Mouse (Mus musculus) left cerebral cortex, postnatal 10 days (tissue): Measurements from ENCODE around the gene Fbxl19. TPM values are rescaled to one million over a fixed set of nuclear protein-coding genes. Genes with fewer than 3 reads are reported as not detected.

Experiments used
- DNase-seq, 2 experiments: peaks; one replicate each; pipeline ENCODE4 v3.0.0; 2021 to 2022; ENCODE audit warnings: low spot score in 2 of 2, mixed read lengths in 1 of 2; ENCODE audit errors: extremely low spot score in 1 of 2
- intact Hi-C: fragments of 180-260 bp; cut with DNase I; formaldehyde crosslinking; loops from one replicate; pipeline ENCODE4 v1.15.1; 2025
- total RNA-seq, 2 experiments: library from RNA; stranded (reverse); gene quantifications; 2 replicates each; pipeline ENCODE4 v1.2.3; 2021

Gene Fbxl19
- total RNA-seq, 2 experiments from 2014 or later = 99.3 to 107 TPM

GRCm38 (mm10) chr7:127777474-127778266 lies 33.3 kb downstream of the Fbxl19 start:
- peak in 1 of 2 experiments; percentile 81 for DNase-seq
- intact Hi-C loops = no loop called here

DNA sequence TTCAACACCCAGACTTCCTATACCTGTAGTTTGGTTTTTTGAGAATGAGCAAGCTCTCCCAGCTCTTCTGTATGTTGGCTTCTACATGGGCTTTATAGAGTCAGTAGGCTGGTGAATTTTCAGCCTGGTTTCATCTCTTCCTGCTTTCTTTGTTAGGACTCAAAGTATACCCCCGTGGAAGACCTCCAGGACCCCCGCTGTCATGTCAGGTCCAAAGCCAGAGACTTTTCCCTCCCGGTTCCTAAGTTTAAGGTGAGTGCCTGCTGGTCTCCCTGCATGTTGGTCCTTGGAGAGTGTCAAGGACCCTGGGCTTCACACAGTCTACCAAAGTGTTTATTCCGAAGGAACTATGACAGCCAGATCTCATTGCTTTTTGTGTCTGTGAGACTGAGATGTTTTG lies 34.0 kb downstream of the Fbxl19 start:
- intact Hi-C loops = no loop called here
- no peak for DNase-seq

GRCm38 (mm10) chr7:127785308-127785707 lies 41.0 kb downstream of the Fbxl19 start, which contains the start of gene Gm49388:
TSS of gene Gm49388 (plus strand) at chr7:127785608.
- no peak for DNase-seq
- intact Hi-C loops = loop anchor here (10.0 kb wide), 2 partner anchors 189 to 261 kb away; no protein-coding TSS in a partner anchor

DNA sequence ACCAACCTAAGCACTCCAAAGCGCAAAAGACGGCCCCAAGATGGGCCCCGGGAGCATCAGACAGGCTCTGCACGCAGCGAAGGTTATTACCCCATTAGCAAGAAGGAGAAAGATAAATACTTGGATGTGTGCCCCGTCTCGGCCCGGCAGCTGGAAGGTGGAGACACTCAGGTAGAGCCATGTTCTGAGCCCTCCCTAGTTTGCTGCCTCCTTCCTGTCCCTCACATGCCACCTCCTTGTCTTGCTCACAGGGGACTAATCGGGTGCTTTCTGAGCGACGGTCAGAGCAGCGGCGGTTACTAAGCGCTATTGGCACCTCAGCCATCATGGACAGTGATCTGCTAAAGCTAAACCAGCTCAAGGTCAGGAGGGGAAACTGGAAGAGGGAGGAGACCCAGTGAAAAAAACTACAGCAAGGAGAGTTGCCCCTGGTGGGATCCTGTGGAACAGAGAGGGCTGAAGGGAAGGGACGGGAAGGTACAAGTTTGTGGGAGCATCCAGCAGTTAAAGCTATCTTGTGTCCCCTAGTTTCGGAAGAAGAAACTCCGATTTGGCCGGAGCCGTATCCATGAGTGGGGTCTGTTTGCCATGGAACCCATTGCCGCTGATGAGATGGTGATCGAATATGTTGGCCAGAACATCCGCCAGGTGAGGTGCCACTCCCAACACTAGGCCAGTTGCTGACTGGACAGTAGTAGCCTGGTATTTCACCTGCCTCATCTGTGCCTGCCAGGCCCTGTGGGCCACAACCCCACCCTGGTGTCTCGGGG lies 52.9 kb downstream of the Fbxl19 start:
- no peak for DNase-seq
- intact Hi-C loops = no loop called here

DNA sequence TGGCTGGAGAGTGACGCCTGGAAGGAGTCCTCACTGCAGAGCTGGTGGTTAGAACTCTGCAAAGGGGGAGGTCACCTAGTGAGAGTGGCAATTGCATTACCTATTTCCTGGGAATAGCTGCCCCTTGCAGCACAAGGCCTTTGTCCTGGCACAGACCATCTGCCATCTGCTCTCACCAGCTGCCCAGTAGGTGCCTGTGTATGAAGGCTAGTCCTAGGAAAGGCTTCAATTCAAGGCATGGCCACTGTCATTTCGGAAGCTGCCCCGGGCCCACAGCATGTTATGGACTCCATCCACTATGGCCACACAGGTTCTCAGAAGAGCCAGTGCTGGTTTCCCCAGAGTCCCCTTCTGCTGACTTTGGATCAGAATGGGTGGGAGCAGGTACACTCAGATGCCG lies 54.2 kb downstream of the Fbxl19 start:
- intact Hi-C loops = no loop called here
- DNase-seq = no peak

DNA sequence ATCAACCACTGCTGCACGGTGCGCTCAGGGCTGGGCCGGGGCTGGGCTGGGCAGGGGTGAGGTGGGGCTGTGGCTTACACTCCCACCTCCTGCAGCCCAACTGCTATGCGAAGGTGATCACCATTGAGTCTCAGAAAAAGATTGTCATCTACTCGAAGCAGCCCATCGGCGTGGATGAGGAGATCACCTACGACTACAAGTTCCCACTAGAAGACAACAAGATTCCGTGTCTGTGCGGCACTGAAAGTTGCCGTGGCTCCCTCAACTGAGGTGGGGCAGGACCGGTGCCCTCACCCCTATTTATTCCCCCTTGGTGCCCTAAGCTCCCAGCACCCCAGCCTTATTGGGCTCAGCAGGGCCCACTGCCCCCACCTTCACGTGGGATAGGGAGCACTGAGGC lies 54.9 kb downstream of the Fbxl19 start:
- intact Hi-C loops = no loop called here
- DNase-seq = no peak

DNA sequence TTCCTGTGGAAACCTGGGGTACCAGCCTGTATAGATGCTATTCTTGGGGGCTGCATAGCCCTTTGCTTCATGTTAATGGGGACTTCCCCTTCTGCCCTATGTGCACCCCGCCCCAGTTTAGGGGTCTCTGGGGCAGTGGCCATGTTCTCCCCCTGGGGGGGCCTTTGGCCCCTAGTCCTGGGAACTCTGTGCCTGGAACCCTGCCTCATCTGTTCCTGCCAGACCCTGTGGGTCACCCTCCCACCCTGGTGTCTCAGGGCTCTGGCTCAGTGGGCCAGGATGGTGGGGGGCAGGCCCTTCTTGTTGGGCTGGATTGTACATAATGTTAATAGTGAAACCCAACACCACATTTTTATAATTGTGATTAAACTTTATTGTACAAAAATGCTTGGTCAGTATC lies 55.4 kb downstream of the Fbxl19 start:
- intact Hi-C loops = no loop called here
- peak in 1 of 2 experiments; percentile 35 for DNase-seq

GRCm38 (mm10) chr7:127800435-127801009 lies 56.2 kb downstream of the Fbxl19 start, which contains the start of gene Hsd3b7:
TSS of gene Hsd3b7 (plus strand) at chr7:127800604.
- intact Hi-C loops = no loop called here
- DNase-seq = peak; percentile 83 to 95

GRCm38 (mm10) chr7:127801010-127801621 lies 56.8 kb downstream of the Fbxl19 start:
- intact Hi-C loops = no loop called here
- peak in 1 of 2 experiments; percentile 36 for DNase-seq

GRCm38 (mm10) chr7:127802313-127802712 lies 58.0 kb downstream of the Fbxl19 start:
- peak in 1 of 2 experiments; percentile 37 for DNase-seq
- intact Hi-C loops = no loop called here

GRCm38 (mm10) chr7:127808821-127809220 lies 64.5 kb downstream of the Fbxl19 start:
- DNase-seq = no peak
- intact Hi-C loops = no loop called here

DNA sequence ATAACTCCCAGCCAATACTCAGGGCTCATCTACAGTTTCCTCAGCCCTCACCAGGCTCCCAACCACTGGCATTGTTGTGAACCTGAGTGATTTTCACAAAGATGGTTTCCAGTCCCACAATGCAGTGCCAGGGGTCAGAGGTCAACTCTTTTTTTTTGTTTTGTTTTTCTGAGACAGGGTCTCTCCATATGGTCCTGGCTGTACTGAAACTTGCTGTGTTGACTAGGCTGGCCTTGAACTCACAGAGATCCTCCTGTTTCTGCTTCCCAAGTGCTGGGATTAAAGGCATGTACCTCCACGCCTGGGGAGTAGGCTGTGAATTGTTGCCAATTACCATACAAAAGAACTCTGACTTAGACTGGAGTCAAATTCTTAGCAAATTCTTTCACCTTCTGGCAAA lies 65.5 kb downstream of the Fbxl19 start:
- intact Hi-C loops = no loop called here
- DNase-seq = no peak

DNA sequence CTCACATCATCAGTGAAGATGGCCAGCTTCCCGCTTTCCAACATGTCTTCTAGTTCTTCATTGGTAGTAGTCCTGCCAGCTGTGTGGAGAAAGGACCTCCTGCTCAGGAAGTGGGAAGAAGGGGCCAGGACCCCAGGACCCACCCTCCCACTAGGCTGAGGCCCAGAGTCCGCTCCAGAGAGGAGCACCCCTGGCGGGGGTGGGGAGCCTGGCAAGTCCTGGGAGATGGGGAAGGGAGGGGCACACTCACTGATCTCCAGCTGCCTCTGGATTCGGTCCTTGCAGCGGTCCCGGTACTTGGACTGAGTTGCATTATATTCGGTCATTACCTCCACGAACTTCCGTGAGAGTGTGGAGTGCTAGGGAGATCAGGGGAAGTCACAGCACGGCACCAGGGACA lies 66.3 kb downstream of the Fbxl19 start:
- intact Hi-C loops = no loop called here

DNA sequence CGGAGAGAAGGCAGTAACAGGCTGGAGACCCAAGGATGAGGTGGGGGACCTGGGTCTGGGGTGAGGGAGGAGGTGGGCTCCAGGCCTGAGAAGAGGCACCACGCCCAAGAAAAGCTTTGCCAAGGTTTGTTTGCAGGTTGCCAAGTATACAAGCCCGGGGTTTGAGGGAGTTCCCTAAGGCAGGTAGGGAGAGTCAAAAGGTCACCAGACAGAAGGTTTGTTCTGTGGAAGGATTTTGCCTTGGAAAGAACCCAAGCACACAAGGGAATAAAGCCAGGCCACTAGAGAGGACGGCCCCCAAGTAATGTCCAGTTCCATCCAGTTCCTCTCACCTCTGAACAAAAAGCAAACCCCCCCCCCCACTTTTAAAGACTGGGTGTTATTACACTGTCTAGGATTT lies 66.9 kb downstream of the Fbxl19 start:
- no peak for DNase-seq
- intact Hi-C loops = no loop called here

More for the DNA sequence above, 66.3 kb downstream of the Fbxl19 start:
- no peak for DNase-seq

DNA sequence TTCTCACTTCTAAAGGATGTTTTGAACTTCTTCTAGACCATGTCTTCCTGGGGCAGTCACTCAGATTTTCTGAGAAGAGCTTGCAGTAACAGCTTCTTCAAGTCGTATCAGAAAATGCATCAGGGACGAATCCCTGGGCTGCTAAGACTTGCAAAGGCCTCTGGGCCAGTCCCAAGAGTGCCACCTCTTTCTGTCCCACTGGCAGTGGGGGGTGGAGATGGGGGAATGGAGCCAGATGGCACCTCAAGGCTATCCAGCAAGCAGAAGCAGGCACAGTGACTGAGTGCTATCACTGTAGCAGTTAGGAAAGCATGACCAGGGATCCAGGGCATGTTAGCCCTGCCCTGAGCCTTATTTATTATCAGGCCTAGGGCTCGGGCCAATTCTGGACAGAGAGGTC lies 67.9 kb downstream of the Fbxl19 start:
- intact Hi-C loops = no loop called here
- DNase-seq = no peak

- DNase-seq = no peak
- intact Hi-C loops = no loop called here
Measured at GRCm38 (mm10) chr7:127813821-127814220, 69.5 kb downstream of the Fbxl19 start.

DNA sequence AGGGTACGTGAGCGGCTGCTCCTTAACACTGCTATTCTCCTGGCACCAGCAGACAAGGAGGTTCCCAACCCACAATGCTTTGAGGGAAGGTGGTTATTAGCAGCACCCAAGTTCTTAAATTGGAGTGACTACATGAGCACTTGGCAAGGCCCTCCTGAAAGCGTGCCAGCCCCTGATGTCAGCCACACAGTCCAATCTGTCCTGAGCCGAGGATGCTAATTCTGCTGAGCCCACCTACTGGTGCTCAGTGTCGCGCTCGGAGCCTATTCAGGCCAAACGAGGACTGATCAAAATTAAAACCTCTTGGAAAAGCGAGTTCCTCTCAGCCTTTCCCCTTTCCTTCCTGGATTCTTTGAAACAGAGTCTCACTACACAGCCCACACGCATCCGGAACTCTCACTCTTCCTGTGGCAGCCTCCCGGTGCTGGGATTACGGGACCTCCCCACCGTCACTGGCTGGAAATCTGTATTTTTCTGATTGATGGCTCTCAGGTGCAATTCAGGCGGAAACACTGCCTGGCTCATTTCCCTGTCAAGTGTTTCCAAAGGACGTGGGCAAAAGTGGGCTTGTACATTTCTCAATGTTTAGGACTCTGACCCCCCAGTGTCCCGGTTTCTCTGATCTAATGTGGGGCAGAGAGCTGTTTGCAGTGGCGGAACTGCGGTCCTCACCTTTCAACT lies 70.0 kb downstream of the Fbxl19 start:
- intact Hi-C loops = no loop called here
- peak; percentile 71 to 78 for DNase-seq

GRCm38 (mm10) chr7:127815116-127815665 lies 70.8 kb downstream of the Fbxl19 start:
- intact Hi-C loops = no loop called here
- no peak for DNase-seq
